ENCODE assay signal across 11 mouse cellular contexts in genomic region chr3:136761979-136762341, GRCm38 (mm10).
"Had no signal": no experiment of that assay in that cellular context is flagged by ENCODE, and none has a peak within 500 bp of the region (broad histone marks: within the 10 kb centered on the region; RNA-seq: fewer than 3 reads in every experiment).

No protein-coding gene starts in this region.

- DNase-seq: kidney, adult 2 months; kidney, postnatal 14 days; layer of hippocampus, postnatal 36 days; lung, adult 18-20 months; lung, postnatal 4 days; right cerebral cortex, postnatal 14 days; thymus, postnatal 4 days had no signal

- H3K27ac ChIP-seq: kidney, embryonic 15.5 days; limb, embryonic 15.5 days; midbrain, embryonic 12.5 days; stomach, postnatal 0 days had no signal

- H3K4me2 ChIP-seq: kidney, embryonic 15.5 days; limb, embryonic 15.5 days; midbrain, embryonic 12.5 days had no signal

- H3K4me3 ChIP-seq: kidney, embryonic 15.5 days; limb, embryonic 15.5 days; midbrain, embryonic 12.5 days had no signal

- H3K9me3 ChIP-seq: kidney, embryonic 15.5 days; limb, embryonic 15.5 days; midbrain, embryonic 12.5 days had no signal

- H3K36me3 ChIP-seq: kidney, embryonic 15.5 days; limb, embryonic 15.5 days; midbrain, embryonic 12.5 days had no signal

- H3K9ac ChIP-seq: kidney, embryonic 15.5 days; limb, embryonic 15.5 days; midbrain, embryonic 12.5 days had no signal

- H3K27me3 ChIP-seq: kidney, embryonic 15.5 days; limb, embryonic 15.5 days; midbrain, embryonic 12.5 days had no signal
